Mouse (Mus musculus) cerebellum, adult 2 months (tissue): ENCODE results near the gene Sox4.

ENCODE experiments used
- CTCF ChIP-seq: fragments of 200-500 bp; IDR thresholded peaks from 2 replicates; pipeline ENCODE4 v1.5.1; 2011; ENCODE audit warnings: low read depth, mild to moderate bottlenecking, control low read depth, low read length, moderate library complexity, borderline replicate concordance; ENCODE audit not compliant: insufficient read depth
- POLR2A ChIP-seq: fragments of 200-500 bp; IDR thresholded peaks from 2 replicates; pipeline ENCODE4 v1.6.1; 2011; ENCODE audit warnings: low read length, control low read depth, borderline replicate concordance; ENCODE audit not compliant: insufficient read depth

GRCm38 (mm10) chr13:28945681-28946080, 7.8 kb downstream of the Sox4 start:
- TF ChIP-seq CTCF (no peak), POLR2A (no peak)
